Mouse (Mus musculus) kidney, adult 18-20 months (tissue): ENCODE measurements around the gene Lin7b.
"Not testable (repeated sequence)": the region's sequence is repeated elsewhere in the genome, so short reads cannot be mapped to it uniquely, and the experiment has no call there.

ENCODE experiments used
- DNase-seq: peaks from one replicate; pipeline ENCODE4 v3.0.0; 2021

The Lin7b gene

GRCm38 (mm10) chr7:45395578-45396336, 25.4 kb upstream of the Lin7b start, which contains the start of gene Snrnp70:
Gene Snrnp70 (minus strand): TSS chr7:45395742.
- peak; percentile 99 for DNase-seq

DNA sequence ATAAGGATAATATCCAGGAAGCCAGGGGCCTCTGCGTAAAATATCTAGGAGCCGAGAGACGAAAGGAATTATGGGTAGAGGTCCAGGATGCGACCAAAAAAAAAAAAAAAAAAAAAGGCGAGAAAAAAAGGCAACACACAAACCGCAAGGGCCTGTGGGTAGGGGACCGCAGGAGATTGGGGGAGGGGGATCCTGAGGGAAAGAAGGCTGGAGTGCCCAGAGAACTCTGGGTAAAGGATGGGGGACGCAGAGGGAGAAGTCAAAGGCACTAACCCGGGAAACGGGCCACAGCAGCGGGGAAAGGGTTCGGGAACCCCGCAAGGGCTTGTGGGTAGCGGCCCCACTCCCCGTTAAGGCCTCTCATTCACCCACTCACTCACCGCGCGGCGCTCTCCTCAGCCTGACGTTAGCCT, 24.8 kb upstream of the Lin7b start:
- DNase-seq: no peak

DNA sequence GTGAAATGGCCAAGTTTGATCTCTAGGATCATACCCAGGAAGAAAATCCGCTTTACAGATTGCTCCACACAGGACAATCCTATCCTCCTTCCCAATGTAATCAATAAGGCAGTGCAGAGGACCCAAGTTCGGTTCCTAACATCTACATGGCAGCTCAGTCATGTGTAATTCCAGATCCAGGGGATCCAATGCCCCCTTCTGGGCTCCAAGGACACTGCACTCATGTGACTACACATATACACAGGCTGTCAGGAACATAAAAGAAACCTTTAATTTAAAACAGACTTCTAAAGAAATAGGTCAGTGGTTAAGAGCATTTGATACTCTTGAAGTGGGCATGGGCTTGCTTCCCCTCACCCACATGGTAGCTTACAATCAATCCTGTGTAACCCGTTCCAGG, 15.7 kb upstream of the Lin7b start:
- DNase-seq: no peak

DNA sequence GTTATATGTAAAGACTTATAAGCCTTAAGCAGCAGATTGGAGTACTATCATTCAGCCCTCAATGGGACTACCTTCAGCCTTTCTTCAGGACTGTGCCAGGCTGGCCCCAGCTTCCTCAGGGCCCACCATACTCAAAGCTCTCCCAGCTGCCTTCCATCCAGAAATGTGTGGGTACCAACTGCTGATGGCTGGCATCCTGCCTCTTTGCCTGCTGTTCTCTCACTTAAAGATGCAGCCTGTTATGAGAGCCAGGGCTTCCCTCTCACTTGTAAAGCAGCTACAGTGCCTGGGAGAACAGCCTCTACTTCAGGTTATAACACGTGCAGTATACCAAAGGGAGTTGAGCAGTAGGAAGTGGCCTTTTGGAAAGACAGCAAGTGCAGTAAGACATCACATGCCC, 5.7 kb upstream of the Lin7b start:
- no peak for DNase-seq

GRCm38 (mm10) chr7:45374620-45375019, 4.2 kb upstream of the Lin7b start:
- DNase-seq: no peak

- DNase-seq: no peak
Observed at GRCm38 (mm10) chr7:45372371-45372770, 2.0 kb upstream of the Lin7b start.

GRCm38 (mm10) chr7:45369836-45370474, 428 bp downstream of the Lin7b start:
- DNase-seq: no peak

GRCm38 (mm10) chr7:45369022-45369745, 1.2 kb downstream of the Lin7b start:
- DNase-seq: no peak

- no peak for DNase-seq
Observed at GRCm38 (mm10) chr7:45368178-45368577, 2.2 kb downstream of the Lin7b start.

DNA sequence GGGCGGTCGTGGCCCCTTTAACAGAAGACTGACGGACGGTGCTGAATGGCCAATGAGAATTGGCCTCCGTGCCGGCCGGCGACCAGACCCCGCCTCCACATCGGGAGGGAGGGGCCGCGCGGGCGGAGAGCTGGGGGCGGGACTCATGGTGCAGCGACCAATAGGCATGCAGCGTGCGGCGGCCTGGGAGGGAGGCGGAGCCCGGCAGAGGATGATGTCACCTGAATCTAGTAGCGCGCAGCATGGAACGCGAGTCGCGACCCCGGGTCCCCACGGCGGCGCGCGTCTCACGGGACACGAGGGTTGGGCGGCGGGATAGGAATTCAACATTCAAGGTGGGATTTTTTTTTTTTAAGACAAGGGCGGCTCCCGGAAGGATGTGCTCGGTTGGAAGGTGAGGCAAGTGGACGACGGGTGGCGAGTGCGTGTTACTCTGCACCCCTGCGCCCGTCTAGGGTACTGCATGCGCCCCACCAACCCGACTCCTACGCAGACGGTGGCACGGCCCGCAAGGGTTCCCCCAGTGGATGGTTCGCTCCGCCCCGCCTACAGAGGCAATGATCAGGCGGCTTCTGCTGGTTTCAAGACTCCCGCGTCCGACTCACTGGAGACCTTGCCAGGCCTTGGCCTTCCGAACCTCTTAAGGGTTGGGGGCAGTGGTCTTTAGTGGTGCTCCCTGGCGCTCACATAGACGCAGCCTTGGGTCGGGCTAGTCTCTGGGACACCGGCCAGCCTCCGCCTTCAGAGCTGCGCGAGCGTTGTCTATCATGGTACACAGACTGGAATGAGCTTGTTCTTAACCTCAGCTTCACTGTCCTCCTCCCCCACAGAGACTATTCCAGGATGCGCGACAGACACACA, 3.1 kb downstream of the Lin7b start:
- peak; percentile 98 for DNase-seq

DNA sequence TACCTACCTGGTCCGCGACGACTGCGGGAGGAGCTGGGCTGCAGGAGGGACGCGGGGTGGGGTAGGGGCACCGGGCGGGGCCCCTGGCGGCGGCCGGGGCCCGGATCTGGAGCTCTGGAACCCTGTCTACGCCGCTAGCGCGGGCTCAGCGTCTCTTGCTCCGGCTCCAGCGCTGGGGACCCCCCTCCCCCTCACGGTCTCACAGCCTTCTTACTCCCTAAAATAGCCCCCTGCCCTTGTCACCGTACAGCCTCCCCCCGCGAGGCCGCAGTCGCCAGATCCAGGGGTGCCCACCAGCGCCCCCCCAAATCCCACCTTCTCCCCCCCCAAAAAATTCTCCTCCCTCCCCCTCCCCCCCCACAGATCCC, 3.7 kb downstream of the Lin7b start, which contains the start of gene Ppfia3:
Gene Ppfia3, minus strand, starts transcription at position 368 of the 368 bp plus-strand sequence.
- no peak for DNase-seq

GRCm38 (mm10) chr7:45365742-45366651, 4.4 kb downstream of the Lin7b start:
- peak; percentile 56 for DNase-seq

- no peak for DNase-seq
Observed at GRCm38 (mm10) chr7:45363983-45364382, 6.4 kb downstream of the Lin7b start.

DNA sequence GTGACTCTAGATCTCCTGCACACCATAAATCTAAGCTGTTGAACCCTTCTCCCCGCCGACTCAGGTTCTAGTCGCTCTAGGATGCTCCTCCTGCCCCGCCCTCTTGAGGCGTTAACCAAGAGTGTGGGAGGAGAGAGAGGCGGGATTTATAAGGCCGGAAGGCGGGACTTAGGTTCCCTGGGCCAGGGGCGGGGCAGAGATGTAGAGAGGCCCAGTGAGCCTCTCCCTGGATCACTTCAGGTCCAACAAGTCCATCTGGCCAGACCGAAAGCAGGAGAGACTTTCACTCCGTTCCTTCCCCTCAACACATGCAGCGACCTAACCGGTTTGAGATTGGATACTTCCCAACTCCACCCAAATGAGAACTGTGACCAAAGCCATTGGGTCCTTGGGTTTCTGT, 7.6 kb downstream of the Lin7b start:
- DNase-seq: peak; percentile 35

- DNase-seq: peak; percentile 71
Observed at GRCm38 (mm10) chr7:45361243-45361804, 9.1 kb downstream of the Lin7b start.

GRCm38 (mm10) chr7:45360404-45361125, 9.8 kb downstream of the Lin7b start:
- no peak for DNase-seq

GRCm38 (mm10) chr7:45359081-45359480, 11.3 kb downstream of the Lin7b start:
- DNase-seq: not testable (repeated sequence)

- no peak for DNase-seq
Observed at GRCm38 (mm10) chr7:45356087-45356486, 14.3 kb downstream of the Lin7b start.

GRCm38 (mm10) chr7:45355318-45356020, 14.9 kb downstream of the Lin7b start:
- no peak for DNase-seq

- DNase-seq: no peak
Observed at GRCm38 (mm10) chr7:45353041-45353440, 17.3 kb downstream of the Lin7b start.
